Mouse (Mus musculus) megakaryocyte, adult 5-6 weeks (primary cell): ENCODE measurements around the gene Arhgef3. TPM values are rescaled to one million over a fixed set of nuclear protein-coding genes. Genes with fewer than 3 reads are reported as not detected.

Experiments
- ATAC-seq: 2 replicates; pipeline ENCODE4 v1.8.0; 2016; ENCODE audit warnings: mild to moderate bottlenecking, inconsistent platforms; ENCODE audit not compliant: poor library complexity, severe bottlenecking
- total RNA-seq, 2 experiments: library from RNA; stranded (forward) in 1 of 2; stranded (reverse) in 1 of 2; fragments of 153-499, 151-499 nt in 1 of 2; fragments of 221-1000, 200-1000 nt in 1 of 2; gene quantifications; 2 replicates each; pipeline versions ENCODE4 v1.2.3 to v1.2.4; 2015 to 2017

Arhgef3 gene
- total RNA-seq, 2 experiments from 2014 or later: 40.5 to 58.8 TPM

DNA sequence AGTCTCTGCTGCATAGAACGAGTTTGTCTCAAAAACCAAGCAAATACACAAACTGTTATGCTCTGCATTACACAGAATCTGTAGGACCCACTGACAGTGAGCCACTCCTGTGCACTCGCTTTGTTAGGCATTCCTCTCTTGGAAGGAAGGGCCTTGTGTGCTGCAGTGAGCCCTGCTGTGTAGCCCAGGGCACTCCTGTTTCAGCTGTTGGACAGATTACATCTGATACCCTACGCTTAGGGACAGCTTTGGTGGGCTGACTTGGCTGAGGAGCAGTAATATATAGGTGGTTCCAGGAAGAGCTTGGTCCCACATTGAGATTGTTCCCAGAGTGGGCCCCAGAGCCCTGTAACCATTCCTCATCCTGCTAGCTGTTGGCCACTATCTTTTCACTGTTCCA lies 43.4 kb downstream of the Arhgef3 start:
- ATAC-seq: no peak

DNA sequence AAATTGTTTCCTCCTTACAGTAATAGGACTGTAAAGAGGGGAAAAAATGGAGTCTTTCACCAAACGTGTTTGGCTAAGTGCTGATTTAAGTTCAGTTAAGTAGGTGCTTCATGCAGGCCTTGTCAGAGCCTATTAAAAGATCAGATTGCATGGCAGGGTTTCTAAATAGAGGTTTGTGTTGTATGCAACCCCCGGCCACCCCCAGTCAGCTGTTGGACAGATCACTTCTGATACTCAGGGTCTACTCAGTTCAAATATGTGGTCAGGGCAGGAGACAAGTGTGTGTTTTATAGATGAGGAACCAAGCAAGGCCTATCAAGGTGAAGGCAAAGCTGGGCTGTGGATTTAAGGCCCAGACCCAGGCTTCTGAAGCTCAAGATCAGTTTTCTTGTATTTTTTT lies 44.1 kb downstream of the Arhgef3 start:
- no peak for ATAC-seq

DNA sequence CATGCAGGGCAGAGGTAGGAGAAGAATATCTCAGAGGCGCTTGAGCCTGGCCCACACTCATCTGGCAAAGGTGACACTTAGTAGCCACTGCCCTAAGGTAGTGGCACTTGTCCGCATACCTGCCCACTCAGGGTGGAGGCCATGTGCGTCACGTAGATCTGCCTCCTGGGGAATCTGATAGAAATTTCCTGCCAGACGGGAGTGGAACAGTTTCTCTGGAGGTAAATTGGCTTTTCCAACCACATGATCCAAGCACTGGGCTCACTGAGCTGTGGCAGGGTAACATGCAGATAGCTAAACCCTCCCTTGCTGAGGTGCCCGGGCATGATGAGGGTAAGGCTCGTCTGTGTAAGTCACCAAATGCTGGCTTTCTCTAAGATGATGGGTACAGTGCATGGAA lies 46.1 kb downstream of the Arhgef3 start:
- ATAC-seq: no peak

DNA sequence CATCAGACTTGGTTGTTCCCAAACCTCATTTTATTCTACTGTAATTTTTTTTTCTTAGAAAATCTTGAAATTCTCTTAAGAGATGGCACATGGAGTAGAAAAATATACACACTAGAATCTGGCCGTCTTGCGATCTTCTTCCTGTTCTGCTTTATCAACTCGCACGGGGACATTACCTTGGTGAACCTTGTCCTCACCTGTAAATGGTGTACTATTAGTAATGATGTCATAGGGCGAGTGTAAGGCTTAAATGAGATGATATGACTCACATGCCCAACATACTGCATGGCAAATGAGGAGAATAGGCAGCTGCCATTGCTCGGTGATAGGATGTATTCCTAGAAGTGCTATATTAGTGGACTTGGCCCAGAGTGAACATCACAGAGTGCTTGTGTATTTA lies 49.9 kb downstream of the Arhgef3 start:
- ATAC-seq: no peak

DNA sequence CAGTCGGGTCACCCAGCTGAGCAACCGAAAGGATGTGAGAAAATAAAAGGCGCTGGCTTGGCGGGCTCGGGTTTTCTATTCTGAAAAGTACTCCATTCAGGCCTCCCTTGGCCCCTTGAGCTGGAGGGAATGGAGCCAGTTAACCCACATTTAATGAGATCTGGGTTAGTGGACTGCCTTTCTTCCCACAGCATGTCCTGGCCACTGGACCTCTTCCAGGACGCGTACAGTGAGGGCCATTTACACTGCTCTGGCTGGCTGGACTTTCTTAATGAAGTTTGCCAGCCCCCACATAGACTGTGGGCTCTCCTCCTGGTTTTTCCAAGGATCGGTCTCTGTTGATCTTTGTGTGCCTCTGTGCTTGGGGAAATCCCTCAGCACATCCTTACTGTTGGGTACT lies 52.1 kb downstream of the Arhgef3 start:
- no peak for ATAC-seq

DNA sequence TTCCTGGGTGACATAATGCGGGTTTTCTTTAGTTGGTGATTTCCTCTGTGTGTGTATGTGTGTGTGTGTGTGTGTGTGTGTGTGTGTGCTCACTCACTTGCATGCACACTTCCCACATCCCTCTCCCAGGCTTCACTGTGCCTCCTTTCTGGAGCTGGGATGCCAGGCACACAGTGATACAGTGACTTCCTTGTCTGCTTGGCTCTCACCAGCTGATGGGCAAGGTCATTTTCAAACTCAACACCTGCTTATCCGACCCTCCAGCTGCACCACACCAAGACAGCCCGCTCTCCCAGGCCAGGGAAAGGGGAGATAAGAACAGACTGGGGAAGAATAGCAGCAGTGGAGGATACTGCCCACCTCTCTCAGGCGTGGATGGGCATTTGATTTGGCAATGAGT lies 52.5 kb downstream of the Arhgef3 start:
- ATAC-seq: no peak

DNA sequence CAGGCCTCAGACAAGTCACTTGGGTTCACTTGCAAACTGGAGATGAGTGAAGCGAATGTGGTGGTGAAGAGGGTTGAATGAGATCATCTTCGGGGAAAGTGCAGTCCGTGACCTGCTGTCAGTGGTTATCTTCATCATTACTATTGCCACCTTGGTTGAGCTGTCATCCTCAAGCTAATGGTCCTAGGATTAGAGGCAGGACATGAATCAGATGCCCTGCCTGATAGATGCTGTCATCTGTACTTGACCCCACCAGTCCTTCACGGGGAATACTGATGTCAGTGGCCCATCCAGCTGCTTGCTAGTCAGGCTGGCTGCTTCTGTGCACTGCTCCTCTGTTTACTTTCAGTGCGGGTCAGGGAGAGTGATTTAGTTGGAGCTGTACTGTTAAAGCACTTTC lies 53.7 kb downstream of the Arhgef3 start:
- no peak for ATAC-seq

DNA sequence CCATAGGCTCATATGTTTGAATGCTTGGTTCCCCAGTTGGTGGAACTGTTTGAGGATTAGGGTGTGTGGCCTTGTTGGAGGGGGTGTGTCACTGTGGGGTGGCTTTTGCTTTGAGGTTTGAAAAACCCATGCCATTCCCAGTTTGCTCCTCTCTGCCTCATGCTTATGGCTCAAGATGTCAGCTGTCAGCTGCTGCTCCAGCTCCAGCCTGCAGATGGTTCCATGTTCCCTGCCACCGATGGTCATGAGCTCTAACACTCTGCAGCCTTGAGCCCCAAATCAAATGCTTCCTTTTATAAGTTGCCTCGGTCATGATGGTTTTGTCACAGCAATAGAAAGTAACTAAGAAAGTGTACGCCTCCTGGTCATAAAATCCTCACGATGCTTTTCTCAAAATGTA lies 54.6 kb downstream of the Arhgef3 start:
- ATAC-seq: no peak

DNA sequence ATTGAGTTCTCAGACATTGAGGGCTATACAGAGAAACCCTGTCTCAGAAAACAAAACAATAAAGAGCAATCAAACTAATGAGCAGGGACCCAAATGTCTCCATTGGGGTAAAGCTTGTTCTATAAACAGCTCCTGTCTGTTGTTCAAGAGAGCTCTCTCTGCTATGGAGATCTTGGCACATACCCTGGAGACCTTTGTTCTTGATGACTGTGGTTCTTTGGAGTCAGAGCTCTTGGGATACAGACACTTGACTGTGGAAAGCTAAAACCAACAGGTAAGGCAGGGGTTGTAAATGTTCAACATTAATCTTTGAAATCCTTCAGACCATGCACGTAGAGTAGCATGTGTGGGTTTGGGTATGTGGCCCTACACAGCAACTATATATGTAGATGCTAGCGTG lies 55.7 kb downstream of the Arhgef3 start:
- ATAC-seq: no peak

DNA sequence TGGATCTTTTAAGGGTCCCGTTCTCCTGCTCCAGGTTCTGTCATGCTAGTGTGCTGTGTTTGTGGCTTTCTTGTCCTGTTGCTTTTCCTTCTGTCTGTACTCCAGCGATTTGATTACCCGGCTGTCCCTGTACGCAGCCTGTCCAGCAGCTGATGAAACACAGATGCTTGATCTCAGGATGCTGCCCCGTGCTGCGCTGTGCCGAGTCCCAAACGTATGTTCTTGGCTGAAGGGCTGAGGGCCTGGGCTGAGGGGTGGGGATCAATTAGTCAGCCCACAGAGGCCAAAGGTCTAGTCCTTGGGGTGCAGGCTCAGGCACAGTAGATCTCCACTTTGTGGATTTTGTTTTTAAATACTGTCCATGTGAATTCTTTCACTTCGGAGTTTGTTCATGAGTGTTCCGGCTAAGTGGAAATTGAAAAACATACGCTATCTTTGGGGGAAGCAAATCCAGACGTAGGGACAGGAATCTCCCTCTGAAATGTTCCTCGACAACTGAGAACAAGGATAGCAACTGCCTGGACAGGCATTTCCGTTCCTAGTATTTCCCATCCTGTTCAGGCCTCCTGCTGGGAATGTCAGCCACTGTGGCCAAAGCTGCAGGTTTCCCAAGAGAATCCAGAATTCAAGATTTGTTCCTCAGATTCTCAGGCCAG lies 56.6 kb downstream of the Arhgef3 start:
- no peak for ATAC-seq

DNA sequence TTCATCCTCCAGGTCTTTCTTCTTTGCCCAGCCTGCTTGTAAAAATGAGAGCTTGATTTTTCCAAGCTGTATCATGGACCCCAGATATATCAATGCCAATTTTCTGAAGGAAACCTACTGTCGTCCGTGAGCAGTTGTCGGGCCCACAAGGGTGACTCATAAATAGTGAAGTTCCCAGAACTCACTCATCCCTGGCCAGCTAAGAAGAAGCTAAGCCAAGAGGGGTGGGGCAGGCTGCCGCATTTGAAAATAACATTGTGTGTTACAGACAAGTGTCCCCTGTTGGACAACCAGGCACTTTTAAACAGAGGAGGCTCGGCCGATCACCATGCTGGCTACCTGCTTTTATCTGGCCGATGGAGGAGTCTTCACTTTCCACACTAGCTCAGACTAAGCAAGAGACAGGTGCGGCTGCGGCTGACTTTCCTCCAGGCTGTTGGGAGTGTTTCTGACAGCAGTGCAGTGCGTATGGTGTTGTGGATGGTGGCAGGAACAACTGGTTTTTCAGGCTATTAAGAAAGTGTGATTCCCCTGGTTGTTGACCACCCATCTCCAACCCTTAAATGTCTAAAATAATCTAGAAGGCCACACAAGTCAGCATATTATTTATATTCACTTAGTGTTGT lies 58.6 kb downstream of the Arhgef3 start:
- no peak for ATAC-seq

DNA sequence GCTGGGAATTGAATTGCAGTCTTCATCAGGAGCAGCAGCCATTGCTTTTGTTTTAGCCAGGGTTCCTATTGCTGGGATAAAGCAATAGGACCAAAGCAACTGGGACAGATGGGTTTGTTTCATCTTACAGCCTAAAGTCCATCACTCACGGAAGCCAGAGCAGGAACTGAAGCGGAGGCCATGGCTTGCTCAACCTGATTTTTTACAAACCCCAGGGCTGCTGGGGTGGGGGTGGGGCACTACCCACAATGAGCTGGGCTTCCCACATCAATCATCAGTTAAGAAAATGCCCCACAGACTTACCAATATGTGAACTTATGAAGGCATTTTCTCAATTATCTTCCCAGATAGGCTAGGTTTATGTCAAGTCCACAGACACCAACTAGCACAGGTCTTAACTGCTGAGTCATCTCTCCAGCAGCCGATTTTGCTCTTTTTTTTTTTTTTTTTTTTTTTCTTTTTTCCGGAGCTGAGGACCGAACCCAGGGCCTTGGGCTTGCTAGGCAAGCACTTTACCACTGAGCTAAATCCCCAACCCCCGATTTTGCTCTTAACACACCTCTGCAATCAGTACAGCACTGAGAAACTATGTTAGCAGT lies 59.6 kb downstream of the Arhgef3 start:
- ATAC-seq: no peak

DNA sequence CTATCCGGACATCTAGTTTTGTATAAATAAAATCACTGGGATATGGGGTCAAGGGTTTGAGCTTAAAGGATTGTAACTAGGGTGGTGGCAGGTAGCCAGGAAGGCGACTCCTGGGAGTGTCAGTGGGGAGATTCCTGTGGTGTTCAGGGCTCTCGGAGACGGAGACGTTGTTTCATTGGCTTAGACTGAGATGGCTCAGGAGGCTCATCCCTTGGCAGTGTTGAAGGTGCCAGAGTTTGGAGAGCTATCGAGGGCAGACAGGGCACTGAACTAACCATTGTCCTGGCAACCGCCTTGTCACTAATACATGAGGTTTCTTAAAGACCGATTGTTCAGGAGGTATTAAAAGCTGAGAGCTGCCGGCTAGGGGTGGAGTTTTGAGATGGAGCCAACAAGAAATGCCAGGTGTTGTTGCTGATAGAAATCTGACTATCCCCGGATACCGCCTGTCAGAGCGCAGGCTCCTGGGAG lies 60.2 kb downstream of the Arhgef3 start:
- no peak for ATAC-seq

DNA sequence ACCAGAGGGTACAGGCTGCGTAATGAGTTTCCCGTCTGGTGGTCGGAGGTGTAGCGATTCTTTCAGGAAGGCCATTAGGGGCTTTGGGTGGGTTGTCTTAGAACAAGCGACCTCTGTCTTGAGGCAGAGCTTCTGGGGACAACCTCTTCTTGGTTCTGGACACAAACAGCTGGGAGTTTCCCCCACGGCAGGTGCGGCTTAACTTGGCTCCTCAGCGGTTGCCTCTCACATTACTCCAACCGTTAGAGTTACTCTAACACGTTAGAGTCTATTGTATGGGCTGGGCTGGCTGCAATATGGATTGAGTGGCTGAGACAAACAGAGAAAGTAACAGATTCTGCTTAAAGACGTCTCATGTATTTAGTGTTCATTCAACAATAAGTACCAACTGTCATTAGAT lies 60.6 kb downstream of the Arhgef3 start:
- ATAC-seq: no peak

DNA sequence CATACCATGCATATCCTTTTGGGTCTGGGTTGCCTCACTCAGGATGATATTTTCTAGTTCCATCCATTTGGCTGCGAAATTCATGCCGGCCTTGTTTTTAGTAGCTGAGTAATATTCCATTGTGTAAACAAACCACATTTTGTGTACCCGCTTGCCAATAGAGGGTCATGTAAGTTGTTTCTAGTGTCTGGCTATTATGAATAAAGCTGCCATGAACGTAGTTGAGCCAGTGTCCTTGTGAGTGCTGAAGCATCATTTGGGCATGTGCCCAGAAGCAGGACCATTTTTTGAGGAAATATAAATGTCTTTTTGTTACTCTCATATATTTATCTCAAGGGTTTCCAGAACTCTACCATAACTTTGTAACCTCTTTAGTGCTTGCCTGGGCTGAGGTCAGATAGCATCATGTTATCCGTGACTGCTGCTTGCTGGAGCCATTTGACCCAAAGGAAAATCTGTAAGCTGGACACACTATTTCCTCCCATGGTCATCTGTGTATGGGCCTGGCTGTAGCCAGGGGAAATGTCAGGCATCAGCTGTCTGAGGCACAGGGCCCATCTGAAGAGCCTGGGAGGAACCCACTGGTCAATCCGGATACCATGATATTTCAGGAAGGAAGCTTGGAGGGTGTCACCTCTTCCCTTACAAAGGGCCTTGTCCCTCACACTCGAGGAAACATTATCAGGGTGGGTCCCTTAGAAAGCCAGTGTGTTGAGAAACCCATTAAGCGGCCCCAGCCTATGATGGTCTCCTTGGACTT lies 63.3 kb downstream of the Arhgef3 start:
- no peak for ATAC-seq

DNA sequence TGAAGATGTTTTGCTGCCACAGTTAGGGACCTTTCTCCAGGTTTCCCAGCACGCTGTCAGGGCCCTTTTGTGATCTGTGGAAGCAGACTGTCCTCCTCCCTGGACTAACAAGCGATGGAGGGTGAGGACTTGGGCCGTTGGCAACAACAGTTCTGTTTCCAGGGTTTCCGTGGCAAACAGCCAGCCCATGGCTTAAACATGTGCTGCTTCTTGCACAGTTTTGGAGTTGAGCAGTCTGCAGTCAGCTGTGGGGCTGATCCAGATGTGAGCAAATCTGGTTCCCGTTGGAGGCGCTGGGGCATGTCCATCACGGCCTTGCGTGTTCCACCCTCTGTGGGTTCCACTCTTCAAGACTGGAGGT lies 63.8 kb downstream of the Arhgef3 start:
- ATAC-seq: no peak

DNA sequence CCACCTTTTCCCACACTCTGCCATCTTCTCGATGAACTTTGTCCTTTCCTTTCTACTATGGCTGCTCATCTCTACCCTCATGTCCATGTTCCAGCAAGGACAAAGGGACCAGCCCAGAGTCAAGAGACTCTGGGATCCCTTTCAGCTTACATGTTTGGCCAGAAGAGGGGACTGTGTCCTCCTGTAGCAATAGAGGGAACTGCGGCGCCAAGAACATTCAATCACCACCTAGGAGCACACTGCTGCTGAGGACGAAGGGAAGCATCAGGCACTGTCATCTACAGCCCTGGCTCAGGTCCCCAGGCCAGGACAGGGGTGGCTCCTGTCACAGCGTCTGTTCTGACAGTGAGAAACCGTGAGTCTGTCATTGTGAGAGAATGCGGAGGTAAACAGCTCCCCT lies 65.1 kb downstream of the Arhgef3 start:
- ATAC-seq: no peak

DNA sequence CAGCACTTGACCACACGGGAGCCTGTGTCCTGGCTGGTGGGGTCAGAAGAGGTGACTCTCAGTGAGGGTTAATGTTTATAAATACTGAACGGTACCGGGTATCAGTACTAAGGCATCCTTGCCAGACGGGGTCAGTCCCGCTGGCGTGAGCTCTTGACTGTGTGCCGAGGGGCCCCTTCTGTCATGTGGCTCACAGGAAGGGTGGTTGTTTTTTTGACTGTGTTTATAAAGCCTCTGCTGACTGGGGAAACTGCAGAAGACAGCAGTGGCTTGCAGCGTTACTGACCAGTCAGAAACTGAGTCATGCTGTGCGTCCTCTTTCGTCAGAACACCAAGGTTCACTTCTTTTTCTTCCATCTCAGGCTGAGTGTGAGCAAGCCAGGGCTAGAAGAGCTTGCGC lies 67.4 kb downstream of the Arhgef3 start:
- no peak for ATAC-seq

DNA sequence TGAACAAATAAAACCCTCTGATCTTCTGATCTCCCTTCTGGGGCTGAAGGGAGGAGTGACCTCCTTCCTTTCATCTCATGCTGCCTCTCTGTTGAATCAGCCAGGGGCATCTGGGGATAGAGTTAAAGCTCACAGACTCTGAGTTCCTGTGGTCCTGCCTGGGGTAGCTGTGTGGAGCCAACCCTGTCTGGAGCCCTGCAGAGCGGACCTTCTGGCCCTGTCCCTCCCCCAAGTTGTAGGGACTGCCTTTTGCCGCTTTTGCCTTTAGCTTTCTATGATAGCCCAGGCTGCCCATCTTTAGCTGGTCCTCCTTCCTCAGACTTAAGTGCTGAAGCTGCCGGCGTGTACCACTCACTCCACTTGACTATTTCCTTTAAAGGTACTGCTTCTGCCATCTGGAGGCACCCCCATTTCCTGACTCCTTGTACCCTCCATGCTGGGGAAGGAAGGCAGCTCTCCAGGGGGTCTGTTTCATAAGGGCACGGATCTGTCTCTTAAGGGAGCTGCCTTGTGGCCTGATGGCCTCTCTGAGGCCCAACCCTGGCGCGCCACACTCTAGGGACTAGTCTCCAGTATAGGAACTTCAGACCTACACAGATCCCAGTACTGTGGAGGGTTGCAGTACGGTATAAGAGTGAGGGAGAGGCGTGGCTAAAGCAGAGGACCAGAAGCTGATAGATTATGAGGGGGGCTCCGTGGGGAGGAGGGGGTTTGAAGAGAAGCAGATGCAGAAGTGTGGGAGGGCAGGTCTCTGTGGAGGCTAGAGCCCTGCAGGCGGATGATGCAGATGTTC lies 68.1 kb downstream of the Arhgef3 start:
- ATAC-seq: no peak

DNA sequence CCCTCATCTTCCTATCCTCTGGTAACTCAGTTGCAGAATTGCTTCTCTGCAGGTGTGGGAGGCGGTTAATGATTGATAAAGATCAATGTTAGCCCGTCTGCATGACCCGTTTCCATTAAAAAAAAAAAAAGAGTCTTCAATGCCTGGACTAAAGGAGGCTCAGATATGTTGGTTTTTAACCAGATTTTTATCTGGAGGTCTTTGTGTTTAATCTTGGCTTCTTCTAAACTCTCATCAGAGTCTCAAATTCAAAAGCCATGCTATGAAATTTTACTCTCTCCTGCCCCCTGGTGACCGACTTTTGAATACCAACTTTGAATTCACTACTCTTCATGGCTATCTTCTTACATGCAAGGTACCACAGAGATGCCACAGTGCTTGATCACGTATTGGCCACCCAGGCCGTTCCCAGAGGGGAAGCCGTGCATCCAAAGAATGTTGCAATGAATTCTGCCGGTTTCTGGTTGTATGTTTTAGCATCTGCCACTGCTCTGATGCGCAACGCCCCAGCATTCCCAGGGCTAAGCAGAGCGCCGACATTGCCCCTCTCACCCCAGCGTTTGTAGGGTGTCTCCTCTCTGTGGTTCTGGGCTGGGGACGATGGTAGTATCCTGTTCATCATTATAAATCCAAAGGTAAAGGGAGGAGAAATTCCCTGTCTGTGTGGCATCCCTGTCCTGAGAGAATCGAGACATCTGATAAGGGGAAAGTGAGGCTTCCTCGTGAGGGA lies 69.0 kb downstream of the Arhgef3 start:
- no peak for ATAC-seq
